Mouse (Mus musculus) thymus, postnatal 25 days (tissue): ENCODE results near the gene Aoah.

Source experiments
- DNase-seq: peaks from one replicate; pipeline ENCODE4 v3.0.0; 2022

The Aoah gene

DNA sequence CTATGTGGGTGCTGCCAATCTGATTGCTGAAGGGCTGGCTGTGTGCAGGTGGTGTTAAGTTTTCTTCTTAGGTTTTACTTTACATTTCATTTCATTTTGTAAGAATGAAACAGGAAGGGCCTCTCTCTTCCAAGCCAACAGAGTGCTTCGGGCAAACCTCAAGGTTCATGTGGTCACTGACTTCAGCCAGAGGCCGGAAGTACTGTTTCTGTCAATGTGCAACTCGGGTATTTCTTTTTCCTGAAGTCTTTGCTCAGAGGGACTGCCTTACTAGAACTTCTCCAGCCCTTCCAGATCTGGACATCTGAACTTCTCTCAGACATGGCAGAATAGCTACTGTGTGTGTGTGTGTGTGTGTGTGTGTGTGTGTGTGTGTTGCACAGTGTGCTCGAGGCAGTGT, at the start of gene Aoah:
Gene Aoah, plus strand, starts transcription at position 213 of the 400 bp plus-strand sequence.
- no peak for DNase-seq

DNA sequence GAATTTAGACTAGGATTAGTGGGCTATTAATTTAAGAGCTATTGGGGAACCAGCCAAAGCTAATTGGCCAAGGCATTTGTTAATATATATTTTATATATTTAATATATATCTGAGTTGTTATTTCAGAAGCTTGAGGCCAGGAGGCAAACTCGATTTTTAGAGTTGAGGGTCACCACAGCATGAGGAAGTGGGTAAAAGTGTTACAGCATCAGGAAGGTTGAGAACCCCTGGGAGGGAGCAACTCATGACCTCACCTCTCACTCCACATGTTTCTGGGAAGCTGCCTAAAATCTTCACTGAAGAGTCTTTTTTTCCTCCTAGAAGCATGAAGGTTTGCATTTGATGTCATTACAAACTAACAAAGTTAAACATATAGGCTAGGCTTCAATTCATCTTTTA, 39.1 kb upstream of the Aoah start:
- DNase-seq = no peak

GRCm38 (mm10) chr13:20783648-20784047, 10.3 kb upstream of the Aoah start:
- no peak for DNase-seq

- DNase-seq = no peak
Measured at GRCm38 (mm10) chr13:20784060-20784459, 9.9 kb upstream of the Aoah start.

DNA sequence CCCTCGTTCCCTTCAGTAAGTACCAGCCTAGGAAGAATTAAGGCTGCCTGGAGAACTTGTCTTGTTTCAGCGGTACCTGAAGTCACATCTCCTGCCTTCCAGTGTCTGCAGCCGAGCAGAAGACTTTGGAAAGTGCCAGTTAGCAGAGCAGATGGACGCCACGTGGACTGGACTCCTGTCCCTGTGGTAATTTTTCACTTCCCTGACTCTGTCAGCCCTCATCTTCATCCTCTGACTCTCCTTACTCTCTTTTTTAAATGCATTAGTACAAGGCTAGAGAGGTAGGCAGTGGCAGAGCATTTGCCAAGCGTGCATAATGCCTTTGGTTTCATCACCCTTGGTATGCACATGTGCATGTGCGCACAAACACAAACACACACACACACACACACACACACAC, 8.0 kb upstream of the Aoah start:
- no peak for DNase-seq

GRCm38 (mm10) chr13:20786825-20787245, 7.1 kb upstream of the Aoah start:
- DNase-seq = no peak

DNA sequence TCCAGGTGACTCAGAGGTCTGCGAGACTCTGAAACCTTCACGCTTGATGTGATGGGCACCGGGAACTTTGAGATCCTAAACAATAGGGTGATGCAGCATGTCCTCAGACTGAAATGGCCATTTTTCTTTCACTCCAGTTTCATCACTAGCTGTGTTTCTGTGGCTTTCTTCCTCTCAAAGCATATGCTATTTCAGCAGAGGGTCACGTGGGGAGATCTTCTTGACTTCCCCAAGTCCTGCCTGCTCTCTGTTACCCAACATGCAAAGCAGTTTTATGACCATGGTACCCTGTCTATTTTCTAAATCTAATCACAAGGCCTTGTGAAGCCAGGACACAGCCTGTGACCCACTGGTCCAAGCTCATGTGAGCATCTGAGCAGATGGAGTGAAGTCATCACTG, 6.0 kb upstream of the Aoah start:
- no peak for DNase-seq

DNA sequence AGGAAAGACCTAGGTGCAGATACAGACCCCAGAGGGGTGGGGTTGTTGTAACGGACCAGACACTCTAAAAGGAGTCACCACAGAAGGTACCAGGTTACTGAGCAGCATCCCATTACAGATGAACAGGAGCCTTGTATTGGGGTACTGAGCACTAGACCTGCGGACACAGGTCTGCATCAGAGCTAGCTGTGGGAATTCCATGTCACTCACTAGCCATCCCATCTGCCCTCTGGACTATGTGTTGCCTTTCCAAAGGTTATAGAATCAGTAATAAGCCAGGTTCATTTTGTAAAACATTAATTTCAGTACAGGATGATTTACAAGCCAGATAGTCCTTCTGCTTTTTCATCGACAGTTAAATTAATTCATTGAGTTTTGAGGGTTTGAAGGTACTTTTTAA, 2.7 kb downstream of the Aoah start:
- DNase-seq = no peak

- no peak for DNase-seq
Measured at GRCm38 (mm10) chr13:20798536-20798935, 4.6 kb downstream of the Aoah start.

DNA sequence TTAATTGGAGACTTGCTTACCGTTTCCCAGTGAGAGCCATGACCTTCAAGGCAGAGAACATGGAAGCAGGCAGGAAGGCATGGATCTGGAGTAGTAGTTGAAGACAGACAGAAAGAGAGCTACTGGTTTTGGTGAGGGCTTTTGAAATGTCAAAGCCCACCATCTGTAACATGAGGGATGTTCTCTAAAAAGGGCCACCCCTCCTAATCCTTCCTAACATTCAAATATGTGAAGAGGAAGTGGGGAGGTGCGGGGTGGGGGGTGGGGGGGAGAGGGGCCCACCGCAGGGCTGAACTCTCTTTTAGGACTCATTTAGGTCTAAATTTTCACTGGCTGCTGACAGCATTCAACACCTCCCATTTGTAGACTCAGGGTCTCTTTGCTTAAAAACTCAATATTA, 5.9 kb downstream of the Aoah start:
- DNase-seq = no peak

- no peak for DNase-seq
Measured at GRCm38 (mm10) chr13:20800569-20800968, 6.7 kb downstream of the Aoah start.

DNA sequence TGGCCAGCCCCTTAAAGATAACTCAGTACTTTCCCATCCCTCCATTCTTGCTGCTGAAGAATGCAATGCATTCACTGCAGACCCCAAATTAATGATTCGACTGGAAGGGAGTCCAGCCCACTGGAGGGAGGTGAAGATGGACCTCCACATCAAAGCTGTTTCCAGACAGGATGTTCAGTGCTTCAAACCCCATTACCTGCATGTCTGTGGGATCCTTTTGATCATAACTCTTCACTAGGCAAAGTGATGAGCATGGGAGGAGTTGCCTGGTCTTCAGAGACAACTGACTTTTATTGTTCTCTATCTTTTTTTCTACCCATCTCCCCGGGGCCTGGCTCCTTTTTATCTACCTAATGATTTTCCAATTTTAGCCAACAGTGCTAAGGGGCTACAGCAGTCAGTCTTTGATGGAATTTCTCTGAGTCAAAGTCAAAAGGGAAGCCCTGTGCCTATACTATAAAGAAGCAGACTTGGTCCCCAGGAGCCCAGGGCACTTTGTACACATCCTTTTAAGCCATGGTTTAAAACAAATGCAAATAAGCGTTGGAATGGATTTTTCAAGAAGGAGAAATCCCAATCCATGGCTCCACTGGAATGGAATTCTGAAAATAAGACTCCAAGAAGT, 18.0 kb downstream of the Aoah start:
- no peak for DNase-seq

- DNase-seq = no peak
Measured at GRCm38 (mm10) chr13:20816385-20816784, 22.5 kb downstream of the Aoah start.

DNA sequence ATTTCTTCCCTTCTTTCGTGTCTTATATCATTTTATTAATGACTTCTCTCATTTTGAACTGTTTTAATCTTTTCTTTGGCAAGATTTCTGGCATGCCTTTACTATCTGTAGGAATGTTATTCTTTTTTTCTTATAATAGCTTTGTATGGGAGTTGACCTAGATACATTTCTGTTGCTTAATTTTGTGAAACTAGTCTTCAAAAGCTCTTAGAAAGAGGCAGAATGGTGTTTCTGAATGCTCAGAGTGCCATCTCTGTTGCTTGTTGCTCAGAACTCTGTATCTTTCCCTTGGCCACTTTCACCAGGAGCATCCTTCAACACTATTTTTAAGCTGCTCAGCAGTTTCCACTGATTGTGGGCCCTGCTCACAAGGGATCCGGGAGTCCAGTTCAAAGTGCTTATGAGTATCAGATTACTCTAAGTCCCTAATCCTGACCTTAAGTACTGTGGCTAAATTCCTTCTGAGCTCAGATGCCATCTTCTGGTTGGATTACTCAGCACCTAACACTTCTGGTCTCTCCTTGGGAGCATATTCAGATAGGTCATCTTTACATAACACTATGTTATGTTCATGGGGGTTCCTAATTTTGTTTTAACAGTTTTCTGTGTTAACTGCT, 26.9 kb downstream of the Aoah start:
- DNase-seq = no peak

DNA sequence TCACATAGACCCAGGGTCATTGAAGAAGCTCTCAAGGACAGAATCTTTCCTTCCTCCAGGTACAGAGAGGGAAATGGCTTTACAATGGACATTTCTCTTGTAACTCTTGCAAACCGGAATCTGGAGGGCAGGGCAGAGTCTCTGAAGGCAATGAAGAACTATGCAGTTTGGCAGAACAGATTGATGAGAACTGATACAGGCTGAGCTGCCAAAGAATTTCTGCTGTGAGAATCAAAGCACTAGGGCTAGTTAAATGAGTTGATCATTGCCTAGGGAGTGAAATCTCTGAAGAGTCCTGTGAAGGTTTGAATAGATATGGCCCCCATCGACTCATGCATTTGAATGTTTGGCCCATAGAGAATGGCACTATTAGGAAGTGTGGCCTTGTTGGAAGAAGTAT, 34.8 kb downstream of the Aoah start:
- DNase-seq = no peak

GRCm38 (mm10) chr13:20829181-20829900, 35.4 kb downstream of the Aoah start:
- no peak for DNase-seq

DNA sequence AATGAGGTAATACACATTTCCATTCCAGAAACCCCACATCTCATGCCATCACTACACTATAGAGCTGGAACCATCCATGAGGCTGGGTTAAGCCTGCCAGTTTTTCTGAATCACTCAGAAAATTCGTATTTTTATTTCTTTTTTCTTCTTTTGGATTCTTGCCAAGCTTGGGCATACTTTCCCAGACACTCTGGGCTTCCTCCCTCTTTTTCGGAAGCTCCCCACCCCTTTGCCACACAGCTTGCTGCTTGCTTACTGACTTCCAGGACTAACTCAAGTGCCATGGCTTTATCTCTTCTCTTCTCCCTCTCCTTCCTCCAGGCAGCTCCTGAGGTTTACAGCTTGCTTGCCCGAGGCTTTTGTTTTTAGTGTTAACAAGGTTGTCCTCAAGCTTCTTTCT, 62.0 kb downstream of the Aoah start:
- DNase-seq = no peak

GRCm38 (mm10) chr13:20899372-20899771, 105.5 kb downstream of the Aoah start:
- DNase-seq = no peak

GRCm38 (mm10) chr13:20900396-20900971, 106.6 kb downstream of the Aoah start:
- no peak for DNase-seq

DNA sequence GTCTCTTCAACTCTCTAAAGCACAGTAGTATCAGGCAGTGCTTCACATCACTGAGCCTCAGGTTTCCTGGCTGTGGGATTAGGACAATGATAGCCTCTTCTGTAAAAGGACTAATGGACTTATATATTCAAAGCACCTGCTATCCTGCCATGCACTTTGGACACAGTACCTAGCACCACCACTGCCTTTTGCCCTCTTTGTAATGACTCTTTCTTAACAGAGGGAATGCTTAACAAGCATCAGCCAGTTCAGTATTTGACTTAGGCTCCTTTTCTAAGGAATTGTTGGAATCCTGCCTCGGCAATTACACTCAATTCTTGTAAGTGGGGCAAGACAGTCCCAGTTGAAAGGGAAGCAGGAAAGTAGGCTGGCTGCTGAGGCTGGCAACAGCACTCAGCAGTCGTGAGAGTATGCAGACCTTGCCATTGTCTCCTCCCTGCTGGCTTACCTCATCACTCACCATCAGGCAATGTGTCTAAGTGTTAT, 107.1 kb downstream of the Aoah start:
- no peak for DNase-seq

- DNase-seq = no peak
Measured at GRCm38 (mm10) chr13:20901634-20902135, 107.8 kb downstream of the Aoah start.

DNA sequence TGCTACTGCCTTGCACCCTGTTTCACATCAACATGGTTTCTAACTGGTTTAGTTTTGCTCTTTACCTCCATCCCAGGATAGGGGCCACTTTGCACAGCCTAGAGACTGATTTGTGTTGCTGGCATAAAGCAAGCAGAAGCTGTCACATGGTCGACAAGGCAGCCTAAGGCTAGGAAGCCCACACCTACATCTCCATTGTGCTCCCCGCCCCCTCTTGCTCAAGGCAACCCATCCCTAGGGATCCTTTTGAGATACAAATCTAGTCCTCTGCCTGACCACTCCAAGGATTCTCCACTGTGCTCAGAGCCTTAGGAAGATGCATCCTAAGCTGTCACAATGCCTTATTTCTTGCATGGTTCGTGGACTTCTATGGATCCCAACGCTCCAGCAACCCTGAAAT, 110.2 kb downstream of the Aoah start:
- DNase-seq = no peak

DNA sequence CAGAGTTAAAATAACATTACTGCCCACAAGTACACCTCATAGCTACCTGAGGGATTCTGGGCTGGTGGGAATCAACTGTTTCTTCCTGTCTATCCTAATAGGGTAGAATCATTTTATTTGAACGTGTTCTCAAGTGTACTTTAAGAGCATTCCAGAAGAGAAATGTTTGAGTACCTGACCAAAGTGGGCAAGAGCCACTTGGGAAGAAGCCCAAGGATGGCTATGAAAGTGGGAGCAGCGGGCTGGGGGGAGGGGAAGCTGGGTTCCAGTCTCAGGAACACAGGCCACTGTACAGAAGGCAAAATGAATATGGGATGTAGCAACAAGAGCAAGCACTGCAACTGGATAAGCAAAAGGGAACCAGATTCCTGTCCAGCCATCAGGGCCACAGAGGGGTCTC, 111.3 kb downstream of the Aoah start:
- no peak for DNase-seq
